Mouse (Mus musculus): ENCODE results near the gene Yif1b. TPM values are rescaled to one million over a fixed set of nuclear protein-coding genes. Genes with fewer than 3 reads are reported as not detected.
"Not testable (repeated sequence)": the region's sequence is repeated elsewhere in the genome, so short reads cannot be mapped to it uniquely, and the experiment has no call there.

Gene Yif1b
- 10 to 100 TPM; 55.2 to 64.5 TPM for total RNA-seq (2021)
- 162 and 191 TPM in 2 replicates for polyA plus RNA-seq (2012; rRNA removed)
- long read RNA-seq, transcript Yif1b-201 (8 exons, 1,111 nt) = minor isoform, 11 of 96 reads
- long read RNA-seq, transcript Yif1b-203 (8 exons, 1,126 nt) = major isoform, 43 of 96 reads
- long read RNA-seq, partial matches to known transcripts = 3 of 96 reads
- long read RNA-seq, other reads (novel, unspliced or antisense) = 39 of 96 reads

GRCm38 (mm10) chr7:29238019-29238967 is at the start of gene Yif1b:
Gene Yif1b, plus strand, starts transcription at chr7:29238329.
- peak; percentile 99 for DNase-seq

- DNase-seq = not testable (repeated sequence)
Measured at GRCm38 (mm10) chr7:29194230-29194629, 43.9 kb upstream of the Yif1b start.

- no peak for DNase-seq
Measured at GRCm38 (mm10) chr7:29202577-29202976, 35.6 kb upstream of the Yif1b start.

- not testable (repeated sequence) for DNase-seq
Measured at GRCm38 (mm10) chr7:29211013-29211412, 27.1 kb upstream of the Yif1b start.

GRCm38 (mm10) chr7:29211415-29212198 is 26.5 kb upstream of the Yif1b start:
- DNase-seq = peak; percentile 89

GRCm38 (mm10) chr7:29212199-29212765 is 25.8 kb upstream of the Yif1b start:
- DNase-seq = no peak

- DNase-seq = not testable (repeated sequence)
Measured at GRCm38 (mm10) chr7:29212775-29213560, 25.2 kb upstream of the Yif1b start.

GRCm38 (mm10) chr7:29213675-29214082 is 24.4 kb upstream of the Yif1b start, which contains the start of gene Catsperg1:
Gene Catsperg1, minus strand, starts transcription at chr7:29214035.
- no peak for DNase-seq

GRCm38 (mm10) chr7:29214236-29214635 is 23.9 kb upstream of the Yif1b start:
- DNase-seq = no peak

GRCm38 (mm10) chr7:29214846-29215245 is 23.3 kb upstream of the Yif1b start:
- DNase-seq = no peak

GRCm38 (mm10) chr7:29224756-29225394 is 13.3 kb upstream of the Yif1b start:
- no peak for DNase-seq

- no peak for DNase-seq
Measured at GRCm38 (mm10) chr7:29225520-29225919, 12.6 kb upstream of the Yif1b start.

GRCm38 (mm10) chr7:29228202-29228601 is 9.9 kb upstream of the Yif1b start:
- no peak for DNase-seq

GRCm38 (mm10) chr7:29230560-29230959 is 7.6 kb upstream of the Yif1b start:
- DNase-seq = no peak

GRCm38 (mm10) chr7:29231517-29231916 is 6.6 kb upstream of the Yif1b start:
- no peak for DNase-seq

- peak; percentile 52 for DNase-seq
Measured at GRCm38 (mm10) chr7:29232247-29233013, 5.7 kb upstream of the Yif1b start, which contains the start of gene Kcnk6. Gene Kcnk6, minus strand, starts transcription at chr7:29232515.

GRCm38 (mm10) chr7:29233745-29234144 is 4.4 kb upstream of the Yif1b start:
- DNase-seq = no peak

- no peak for DNase-seq
Measured at GRCm38 (mm10) chr7:29234661-29235060, 3.5 kb upstream of the Yif1b start.

- DNase-seq = no peak
Measured at GRCm38 (mm10) chr7:29236593-29236992, 1.5 kb upstream of the Yif1b start.

- DNase-seq = not testable (repeated sequence)
Measured at GRCm38 (mm10) chr7:29237596-29237995, 533 bp upstream of the Yif1b start.
